Mouse (Mus musculus) left cerebral cortex, adult 18-20 months (tissue): ENCODE measurements at regions not wholly inside any gene's neighbourhood (a gene's known extent, or its start where the extent isn't known, plus 50 kb on each side); places are given as distances from the start of the nearest gene placed in this dataset.

Experiments used
- DNase-seq, 2 experiments: peaks; one replicate each; pipeline ENCODE4 v3.0.0; 2021 to 2022; ENCODE audit warnings: low spot score in 2 of 2, mixed read lengths in 1 of 2

DNA sequence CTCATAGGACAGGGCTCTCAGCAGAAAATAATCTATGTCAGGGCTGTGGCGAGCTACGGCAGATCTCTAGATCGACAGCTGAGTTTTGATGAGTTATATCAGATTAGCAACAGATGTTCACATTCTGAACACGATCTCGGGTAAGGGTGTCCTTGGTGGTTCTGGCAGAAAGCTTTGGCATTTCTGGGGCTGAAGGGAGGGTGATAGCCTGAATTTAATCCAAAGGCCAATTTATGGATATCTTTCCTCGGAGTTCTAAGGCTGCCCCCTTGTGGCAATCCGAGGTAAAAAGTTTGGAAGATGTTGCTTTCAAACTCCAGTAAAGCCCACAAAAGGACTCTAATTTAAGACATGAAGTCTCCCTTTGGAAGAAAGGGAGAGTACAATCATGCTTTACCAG, 101.3 kb upstream of the Luzp2 start:
- DNase-seq = peak; percentile 63 to 65

DNA sequence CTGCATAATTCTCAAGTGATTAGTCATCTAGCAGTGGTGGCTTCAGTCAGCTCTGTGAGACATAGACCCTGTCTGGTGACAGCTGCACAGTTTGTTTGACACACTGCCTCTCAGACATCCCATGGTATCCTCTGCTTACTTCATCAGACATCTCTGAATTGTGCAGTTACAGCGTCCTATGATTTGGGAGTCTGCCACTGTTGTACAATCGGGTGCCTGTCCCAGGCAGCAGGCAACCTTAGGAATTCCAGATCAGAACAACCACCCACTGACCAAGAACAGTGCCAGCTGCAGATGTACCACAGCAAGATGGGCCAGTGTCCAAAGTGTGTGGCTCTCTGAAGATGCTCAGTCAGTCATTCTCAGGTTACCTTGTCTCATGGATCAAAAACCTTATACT, 100.4 kb upstream of the Luzp2 start:
- peak in 1 of 2 experiments; percentile 3 for DNase-seq

GRCm38 (mm10) chr7:54767341-54767740, 68.0 kb upstream of the Luzp2 start:
- no peak for DNase-seq

- DNase-seq = no peak
Measured at GRCm38 (mm10) chr7:54768683-54769082, 66.6 kb upstream of the Luzp2 start.

GRCm38 (mm10) chr7:54781939-54782520, 53.3 kb upstream of the Luzp2 start:
- DNase-seq = no peak

DNA sequence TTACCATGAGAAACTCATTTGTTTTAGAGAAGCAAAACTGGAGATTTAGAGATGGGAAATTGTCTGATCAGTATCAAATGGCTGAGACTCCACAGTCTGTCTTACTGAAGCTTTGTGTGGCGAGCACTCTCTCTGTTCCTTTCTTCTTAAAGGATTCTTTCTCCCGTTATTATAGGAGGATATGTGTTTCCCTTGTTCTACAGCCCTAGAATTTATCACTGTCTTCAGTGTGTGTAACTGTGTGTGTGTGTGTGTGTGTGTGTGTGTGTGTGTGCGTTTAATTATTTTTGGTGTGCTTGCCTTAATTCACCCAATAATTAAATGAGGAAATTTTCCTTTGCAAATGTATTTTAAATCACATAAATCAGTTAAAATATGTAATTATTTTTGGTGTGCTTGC, 52.7 kb upstream of the Luzp2 start:
- DNase-seq = no peak

DNA sequence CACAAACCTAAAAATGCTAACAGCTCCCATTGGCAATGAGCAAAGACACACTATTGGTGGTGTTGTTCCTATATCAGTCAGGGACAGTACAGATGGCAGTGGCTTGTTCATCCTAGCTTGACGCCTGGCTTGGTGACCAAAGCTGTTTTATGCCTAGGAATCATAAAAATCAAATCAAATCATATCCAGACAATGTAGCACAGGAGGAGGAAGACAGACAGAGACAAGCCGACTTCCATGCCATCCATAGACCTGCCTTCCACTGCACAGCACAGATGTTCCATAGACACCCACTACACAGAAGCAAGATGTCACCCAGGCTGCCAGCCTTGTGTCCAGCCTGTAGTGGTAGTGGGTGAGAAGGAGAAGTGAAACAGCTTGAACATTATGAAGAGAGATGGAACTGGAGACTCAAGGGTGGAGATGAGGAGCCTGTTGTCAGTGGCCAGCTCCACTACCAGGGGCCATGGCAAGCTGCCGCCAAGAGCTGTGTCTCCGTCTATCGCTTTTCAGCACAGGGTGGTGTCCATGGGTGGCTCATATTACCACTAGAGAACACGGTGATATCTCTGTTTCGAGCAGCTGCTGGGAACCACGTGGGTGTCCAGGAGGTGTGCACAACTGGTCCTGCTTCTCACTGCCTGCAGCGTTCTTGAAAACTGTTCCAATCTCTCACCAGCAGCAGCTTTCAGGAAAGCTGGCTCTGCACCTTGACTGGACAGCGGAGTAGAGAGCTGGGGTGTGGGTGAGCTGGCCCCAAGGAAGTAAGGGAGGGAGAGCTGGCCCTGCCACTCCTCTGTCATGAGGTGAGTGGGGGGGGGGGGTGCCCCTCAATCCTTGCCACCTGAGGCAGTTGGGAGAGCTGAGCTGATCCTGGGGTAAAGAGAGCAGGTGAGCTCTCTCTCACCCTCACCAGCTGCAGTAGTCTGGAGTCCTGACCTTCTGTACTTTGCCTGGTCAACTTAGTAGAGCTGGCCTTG, 51.5 kb upstream of the Luzp2 start:
- DNase-seq = no peak
